Mouse (Mus musculus): ENCODE data around the gene Miip. TPM values are rescaled to one million over a fixed set of nuclear protein-coding genes. Genes with fewer than 3 reads are reported as not detected.
"Not testable (repeated sequence)": the region's sequence is repeated elsewhere in the genome, so short reads cannot be mapped to it uniquely, and the experiment has no call there.

Gene Miip
- polyA plus RNA-seq, 1 experiment: 65.1 TPM

GRCm38 (mm10) chr4:147869238-147869637, 622 bp upstream of the Miip start:
- no peak for DNase-seq (ENCODE audit: low read depth)

- DNase-seq (ENCODE audit: low read depth): no peak
These were observed 810 bp downstream of the Miip start for GRCm38 (mm10) chr4:147867563-147868449.

DNA sequence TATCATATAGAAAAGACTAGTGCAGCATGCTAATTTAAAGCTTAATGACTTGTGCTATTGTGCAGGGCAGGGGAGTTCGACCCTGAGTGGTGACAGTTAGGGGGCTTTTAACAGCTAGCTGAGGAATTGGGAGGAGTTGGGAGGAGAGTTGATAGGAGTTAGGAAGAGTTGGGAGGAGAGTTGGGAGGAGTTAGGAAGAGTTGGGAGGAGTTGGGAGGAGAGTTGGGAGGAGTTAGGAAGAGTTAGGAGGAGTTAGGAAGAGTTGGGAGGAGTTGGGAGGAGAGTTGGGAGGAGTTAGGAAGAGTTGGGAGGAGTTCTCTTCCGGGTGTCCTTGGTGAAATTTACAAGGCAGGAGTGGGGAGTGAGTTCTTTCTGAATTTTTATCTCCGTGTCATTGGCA, 1.8 kb downstream of the Miip start:
- DNase-seq (ENCODE audit: low read depth): not testable (repeated sequence)

DNA sequence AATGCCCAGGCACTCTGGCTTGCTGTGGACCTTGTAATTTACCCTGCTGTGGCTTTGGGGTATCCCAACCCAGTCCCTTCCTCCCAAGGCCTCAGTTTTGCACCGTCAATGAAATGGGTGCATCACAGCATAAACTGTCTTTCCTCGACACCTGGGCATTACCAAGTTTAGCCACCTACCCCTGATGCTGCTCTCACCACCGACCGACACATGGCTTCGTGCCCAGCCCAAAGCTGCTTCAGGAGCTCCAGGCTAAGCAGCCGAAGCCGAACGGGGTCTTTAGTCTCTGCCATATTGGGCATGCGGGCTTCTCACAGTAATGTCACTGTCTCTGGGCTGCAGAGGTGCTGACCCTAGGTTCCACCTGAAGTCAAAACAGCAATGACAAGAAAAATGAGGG, 2.6 kb downstream of the Miip start:
- DNase-seq (ENCODE audit: low read depth): no peak

GRCm38 (mm10) chr4:147865651-147866050, 3.0 kb downstream of the Miip start:
- no peak for DNase-seq (ENCODE audit: low read depth)

GRCm38 (mm10) chr4:147862051-147862450, 6.6 kb downstream of the Miip start:
- no peak for DNase-seq (ENCODE audit: low read depth)

GRCm38 (mm10) chr4:147850776-147851175, 17.8 kb downstream of the Miip start:
- DNase-seq (ENCODE audit: low read depth): no peak

GRCm38 (mm10) chr4:147848584-147848991, 20.0 kb downstream of the Miip start:
- DNase-seq (ENCODE audit: low read depth): no peak

DNA sequence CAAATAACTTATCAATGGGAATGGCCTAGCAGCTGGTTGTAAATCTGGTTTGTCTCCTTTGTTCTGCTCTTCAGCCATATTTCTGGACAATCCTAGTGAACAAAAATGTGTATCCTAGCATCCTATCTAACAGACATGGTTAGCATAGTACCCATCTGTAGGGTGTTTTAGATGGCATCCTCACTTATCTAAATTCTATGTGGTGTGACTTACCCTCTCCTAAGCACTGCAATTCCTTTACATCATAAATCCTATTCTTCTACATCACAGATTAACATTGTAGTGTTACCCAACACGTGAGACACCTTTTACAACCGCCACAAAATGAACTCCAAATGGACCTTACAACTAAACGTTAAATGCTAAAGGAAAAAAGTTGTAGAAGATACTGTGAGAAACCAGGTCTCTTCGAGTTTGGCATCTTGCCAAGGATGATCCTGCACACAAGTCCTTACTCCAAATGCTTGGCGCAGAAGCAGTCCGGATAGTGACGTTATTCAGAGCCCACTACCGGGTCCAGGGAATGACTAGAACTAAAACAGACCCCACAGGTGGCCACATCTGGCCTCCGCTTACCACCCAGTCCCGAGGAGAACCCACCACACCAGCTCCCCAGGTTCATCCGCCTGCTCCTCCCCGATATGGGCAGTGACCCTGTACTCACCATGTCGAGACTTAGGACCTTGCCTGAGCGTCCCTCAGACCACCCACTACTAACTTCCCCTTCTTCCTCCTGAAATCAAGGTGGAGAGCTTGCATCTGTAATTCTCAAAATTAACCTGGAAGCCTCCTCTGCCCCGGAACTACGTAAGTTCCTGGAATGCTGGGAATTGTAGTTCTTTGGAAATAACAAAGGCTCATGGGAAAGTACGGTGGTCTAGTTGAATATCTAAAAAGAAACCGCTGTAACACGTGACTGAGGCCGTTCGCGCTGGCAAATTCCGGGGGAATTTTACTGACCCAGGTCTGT, 20.7 kb downstream of the Miip start, which contains the start of gene Zfp933:
Gene Zfp933, minus strand, starts transcription at position 753 of the 970 bp plus-strand sequence.
- peak; percentile 67 for DNase-seq (ENCODE audit: low read depth)

DNA sequence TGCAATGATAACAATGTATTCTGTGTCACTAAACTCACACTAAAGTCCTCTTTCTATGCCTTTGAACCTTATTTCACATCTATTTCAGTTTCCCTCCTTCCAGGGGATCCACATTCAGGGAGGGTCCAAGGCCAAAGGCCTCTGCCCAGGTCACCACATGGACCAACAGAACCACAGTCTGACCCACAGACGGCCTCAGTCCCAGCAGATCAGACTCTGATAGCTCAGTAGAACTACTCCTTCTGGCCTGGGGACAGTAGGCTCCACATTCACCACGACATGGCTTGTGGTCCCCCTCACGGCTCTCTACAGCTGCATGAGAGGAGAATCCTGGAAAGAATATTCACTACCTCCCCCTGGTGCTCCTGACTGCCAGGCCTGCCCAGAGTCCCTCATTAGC, 25.7 kb downstream of the Miip start:
- no peak for DNase-seq (ENCODE audit: low read depth)

GRCm38 (mm10) chr4:147839282-147839681, 29.3 kb downstream of the Miip start:
- not testable (repeated sequence) for DNase-seq (ENCODE audit: low read depth)

GRCm38 (mm10) chr4:147824389-147824788, 44.2 kb downstream of the Miip start:
- no peak for DNase-seq (ENCODE audit: low read depth)

DNA sequence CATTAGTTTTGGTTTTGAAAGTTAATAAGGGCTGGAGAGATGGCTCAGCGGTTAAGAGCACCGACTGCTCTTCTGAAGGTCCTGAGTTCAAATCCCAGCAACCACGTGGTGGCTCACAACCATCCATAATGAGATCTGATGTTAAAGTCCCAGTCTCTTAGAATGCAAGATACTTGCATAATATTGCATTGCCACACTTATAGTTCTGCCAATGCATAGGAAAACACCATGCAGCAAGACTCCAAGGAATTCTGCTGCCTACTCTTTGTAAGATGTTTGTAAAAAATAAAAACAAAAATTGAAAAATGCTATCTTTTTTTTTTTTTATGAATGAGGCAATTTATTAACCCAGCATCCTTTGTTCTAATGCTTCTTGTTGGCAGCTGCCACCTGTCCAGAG, 47.2 kb downstream of the Miip start:
- DNase-seq (ENCODE audit: low read depth): not testable (repeated sequence)

- not testable (repeated sequence) for DNase-seq (ENCODE audit: low read depth)
These were observed 49.0 kb downstream of the Miip start for GRCm38 (mm10) chr4:147819659-147820058.

DNA sequence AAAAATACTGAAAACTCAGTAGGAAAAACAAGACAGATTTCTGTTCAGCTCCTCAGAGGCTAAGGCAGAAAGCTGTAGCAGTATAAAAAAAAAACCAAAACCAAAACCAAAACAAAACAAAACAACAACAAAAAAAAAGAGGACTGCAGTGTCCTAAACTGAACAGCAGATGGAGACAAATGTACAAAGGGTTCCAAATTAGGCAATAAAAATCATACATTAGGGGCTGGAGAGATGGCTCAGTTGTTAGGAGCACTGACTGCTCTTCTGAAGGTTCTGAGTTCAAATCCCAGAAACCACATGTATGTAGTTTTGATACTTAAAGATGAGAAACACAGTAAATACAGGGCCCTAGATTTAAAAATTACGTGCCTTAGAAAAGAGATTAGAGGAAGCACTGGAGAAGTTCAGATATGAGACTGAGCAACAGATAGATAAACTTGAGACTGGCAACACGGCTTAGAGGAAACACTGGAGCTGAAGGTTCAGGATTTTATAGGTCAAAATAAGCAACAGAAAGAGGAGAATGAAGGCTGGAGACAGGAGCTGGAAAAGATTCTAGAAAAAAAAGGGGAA, 53.9 kb downstream of the Miip start:
- DNase-seq (ENCODE audit: low read depth): no peak

GRCm38 (mm10) chr4:147813249-147813765, 55.3 kb downstream of the Miip start:
- no peak for DNase-seq (ENCODE audit: low read depth)

Other genes with a start within 250 kb of the Miip start
- gene Zfp979, start 226.3 kb downstream of the Miip start, polyA plus RNA-seq (2012; rRNA removed): 0.30 and 0.43 TPM in 2 replicates
- not detected in 2 replicates for gene Zfp534, start 166.3 kb downstream of the Miip start, polyA plus RNA-seq (2012; rRNA removed)
- gene Zfp984, start 59.0 kb downstream of the Miip start, polyA plus RNA-seq (2012; rRNA removed): 0.57 and 1.1 TPM in 2 replicates
- 1.7 and 1.8 TPM in 2 replicates for gene Zfp933, start 20.4 kb downstream of the Miip start, polyA plus RNA-seq (2012; rRNA removed)
- 2.2 and 2.4 TPM in 2 replicates for gene Fv1, start 163 bp upstream of the Miip start, polyA plus RNA-seq (2012; rRNA removed)
- 76.7 and 84.0 TPM in 2 replicates for gene Mfn2, start 35.9 kb upstream of the Miip start, polyA plus RNA-seq (2012; rRNA removed)
- 58.3 and 67.4 TPM in 2 replicates for gene Plod1, start 68.0 kb upstream of the Miip start, polyA plus RNA-seq (2012; rRNA removed)
- gene 2510039O18Rik, start 72.1 kb upstream of the Miip start, polyA plus RNA-seq (2012; rRNA removed): 67.2 and 67.7 TPM in 2 replicates
- gene Nppb, start 117.0 kb upstream of the Miip start, polyA plus RNA-seq (2012; rRNA removed): not detected in 2 replicates
- not detected in 2 replicates for gene Nppa, start 131.9 kb upstream of the Miip start, polyA plus RNA-seq (2012; rRNA removed)
- 12.4 and 17.8 TPM in 2 replicates for gene Clcn6, start 170.0 kb upstream of the Miip start, polyA plus RNA-seq (2012; rRNA removed)
- 43.2 and 48.2 TPM in 2 replicates for gene Mthfr, start 170.3 kb upstream of the Miip start, polyA plus RNA-seq (2012; rRNA removed)
- gene Agtrap, start 219.2 kb upstream of the Miip start, polyA plus RNA-seq (2012; rRNA removed): 29.4 and 30.3 TPM in 2 replicates